Mouse (Mus musculus) ovary, postnatal 36 days (tissue): ENCODE measurements around the gene Exosc2.

Experiments
- DNase-seq: peaks from one replicate; pipeline ENCODE4 v3.0.0; 2022; ENCODE audit warnings: low spot score, mixed read lengths

The Exosc2 gene

DNA sequence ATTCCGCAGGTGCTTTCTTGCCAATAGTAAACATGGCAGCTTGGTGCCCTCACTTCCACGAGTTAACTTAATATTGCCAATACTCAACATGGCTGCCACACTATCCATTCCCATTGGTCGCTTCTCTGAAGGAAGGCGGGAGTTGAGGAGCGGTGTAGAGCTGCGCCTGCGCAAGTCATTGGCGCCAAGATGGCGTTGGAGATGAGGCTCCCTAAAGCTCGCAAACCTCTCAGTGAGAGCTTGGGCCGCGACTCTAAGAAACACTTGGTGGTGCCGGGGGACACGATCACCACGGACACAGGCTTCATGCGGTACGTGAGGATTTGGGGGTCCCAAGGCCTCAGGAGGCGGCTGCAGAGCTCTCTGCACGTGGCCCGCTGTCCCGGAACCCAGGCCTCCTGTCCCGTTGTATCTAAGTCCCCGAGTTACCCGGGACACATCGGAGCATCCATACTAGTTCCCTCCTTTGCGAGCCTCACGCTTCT, at the start of gene Exosc2:
TSS of gene Exosc2 (plus strand) at position 165 of the 485 bp plus-strand sequence.
- peak; percentile 85 for DNase-seq

DNA sequence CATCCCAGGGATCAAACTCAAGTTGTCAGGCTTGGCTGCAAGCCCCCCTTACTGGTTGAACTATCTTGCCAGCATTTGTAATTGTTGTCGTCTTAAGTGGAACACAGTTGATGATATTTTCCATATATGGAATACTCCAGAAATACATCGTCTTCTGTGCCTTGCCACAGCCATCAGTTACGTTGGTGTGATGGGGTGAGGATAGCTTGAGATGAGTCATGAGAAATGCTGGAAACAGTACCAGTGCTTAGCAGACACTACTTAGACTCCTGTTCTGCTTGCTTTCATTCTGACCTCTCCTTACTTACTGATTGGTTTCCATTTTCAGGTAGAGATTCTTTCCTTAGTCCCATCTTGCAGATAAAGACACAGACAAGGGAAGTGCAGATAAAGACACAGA, 37.0 kb upstream of the Exosc2 start:
- DNase-seq: no peak

DNA sequence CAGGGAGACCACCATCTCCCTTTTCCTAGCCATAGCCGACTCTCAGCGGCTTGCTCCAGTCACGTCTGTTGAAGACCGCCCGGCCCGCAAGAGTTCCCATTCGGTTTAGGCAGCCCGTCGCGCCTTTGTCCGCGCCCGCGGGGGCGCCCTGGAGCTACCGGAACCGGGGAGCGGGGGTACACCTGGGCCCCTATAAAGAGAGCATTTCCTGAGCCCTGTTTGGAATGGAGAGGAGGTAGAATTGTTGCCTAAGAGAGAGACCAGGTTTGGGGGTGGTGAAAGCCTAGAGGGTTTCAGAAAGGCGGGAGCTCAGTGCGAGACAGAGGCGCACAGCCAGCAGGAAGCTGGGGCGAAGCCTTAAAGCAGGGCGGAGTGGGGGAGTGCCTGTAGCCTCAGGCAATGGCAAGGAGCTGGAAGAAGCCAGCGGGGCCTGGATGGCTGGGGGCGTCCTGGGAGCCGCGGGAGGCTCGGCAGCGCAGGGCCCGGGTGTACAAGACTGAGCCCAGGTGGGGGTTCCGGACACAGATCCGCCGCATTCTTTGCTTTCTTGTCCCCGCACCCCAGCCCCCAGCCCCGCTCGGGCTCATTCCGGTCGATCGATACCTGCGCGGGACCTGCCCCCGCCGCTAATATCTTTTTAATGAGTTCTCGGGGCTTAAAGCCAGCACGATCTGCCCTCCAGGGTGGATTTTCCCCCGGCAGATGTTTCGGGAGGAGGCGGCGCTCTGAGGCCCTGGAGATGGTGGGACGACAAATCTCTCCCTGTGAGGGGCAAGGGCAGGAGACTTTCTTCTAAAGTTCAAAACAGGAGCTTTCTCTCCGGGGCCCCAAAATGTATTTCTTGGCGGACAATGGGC, 35.0 kb upstream of the Exosc2 start:
- DNase-seq: no peak

DNA sequence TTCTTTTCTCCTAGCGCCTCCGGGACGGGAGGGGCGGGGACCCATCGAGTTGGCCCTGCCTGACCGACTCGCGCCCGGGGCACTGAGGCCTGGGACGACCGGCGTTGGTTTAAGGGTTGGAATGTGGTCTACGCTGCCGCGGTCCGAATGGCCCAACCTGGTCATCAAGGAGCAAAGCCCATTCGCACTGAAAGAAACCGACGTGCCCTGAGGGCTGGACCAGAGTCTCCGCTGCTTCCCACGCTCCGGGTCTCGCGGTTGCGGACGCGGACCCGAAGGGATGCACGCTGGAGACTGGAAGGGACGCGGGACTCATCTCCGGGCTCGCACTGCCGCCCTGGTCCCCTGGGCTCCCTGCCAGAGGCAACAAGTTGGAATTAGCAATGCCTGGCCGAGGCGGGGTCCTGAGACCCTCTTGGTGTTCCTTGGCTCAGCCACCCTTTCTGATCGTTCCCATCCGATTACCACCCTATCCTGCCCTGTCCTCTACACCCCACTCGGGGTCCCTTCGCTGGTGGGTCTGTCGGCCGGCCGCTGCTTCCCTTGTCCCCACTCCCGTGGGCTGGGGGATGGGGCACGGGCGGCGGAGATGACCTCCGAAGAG, 34.3 kb upstream of the Exosc2 start:
- no peak for DNase-seq

DNA sequence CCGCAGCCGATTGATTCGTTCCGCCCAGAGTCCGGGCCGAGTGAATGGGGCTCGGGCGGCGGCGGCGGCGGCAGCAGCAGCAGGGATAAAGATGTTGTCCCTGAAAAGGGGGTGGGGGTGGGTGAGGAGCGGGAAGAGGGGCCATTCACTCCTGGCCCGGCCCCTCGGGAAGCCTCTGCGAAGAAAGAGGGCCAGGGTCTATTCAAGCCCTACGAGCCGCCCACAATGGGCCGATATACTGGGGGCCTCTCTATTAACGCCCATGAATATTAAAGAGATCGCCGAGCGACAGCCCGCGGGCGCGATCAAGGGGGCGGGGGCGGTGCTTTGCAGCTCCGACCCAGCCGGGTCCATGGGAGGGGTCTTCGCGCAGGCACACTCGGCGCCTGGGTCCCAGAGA, 33.8 kb upstream of the Exosc2 start:
- DNase-seq: no peak

DNA sequence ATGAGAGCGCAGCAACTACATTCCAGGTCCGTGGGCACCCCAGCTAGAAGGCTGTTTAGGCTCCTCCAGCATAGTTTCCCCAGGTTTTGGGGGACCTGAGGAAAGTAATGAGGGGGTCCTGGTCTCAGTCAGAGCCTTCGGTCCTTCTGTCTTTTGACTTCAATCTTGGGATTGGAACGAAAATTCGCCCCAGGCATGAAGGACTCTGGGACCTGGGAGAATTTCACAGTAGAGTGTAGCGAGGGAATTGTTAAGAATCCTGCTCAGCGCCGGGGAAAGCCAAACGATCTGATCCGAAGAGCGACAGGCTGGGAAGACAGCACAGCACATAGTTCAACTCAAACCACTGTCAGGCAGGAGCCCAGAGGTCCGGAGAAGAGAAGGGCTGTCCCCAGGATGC, 33.2 kb upstream of the Exosc2 start:
- DNase-seq: no peak

DNA sequence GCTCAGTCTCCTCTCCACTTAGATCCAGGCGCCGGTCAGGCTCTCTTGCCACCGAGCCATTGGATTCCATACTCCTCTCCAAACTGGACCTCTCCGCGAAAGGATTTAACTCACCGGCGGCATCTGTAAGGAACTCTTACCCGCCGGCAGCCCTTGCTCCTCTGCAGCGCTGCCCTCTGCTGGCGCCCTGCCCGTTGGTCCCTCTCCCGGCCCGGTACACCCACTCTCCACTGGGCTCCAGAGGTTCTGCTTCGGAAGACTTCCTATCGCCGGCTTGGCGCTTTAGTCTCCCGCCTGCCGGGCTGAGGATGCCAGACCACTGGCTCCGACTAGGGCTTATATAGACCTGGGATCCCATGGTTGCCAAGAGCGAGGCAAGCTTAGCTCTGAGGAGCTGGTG, 32.7 kb upstream of the Exosc2 start:
- peak; percentile 59 for DNase-seq

DNA sequence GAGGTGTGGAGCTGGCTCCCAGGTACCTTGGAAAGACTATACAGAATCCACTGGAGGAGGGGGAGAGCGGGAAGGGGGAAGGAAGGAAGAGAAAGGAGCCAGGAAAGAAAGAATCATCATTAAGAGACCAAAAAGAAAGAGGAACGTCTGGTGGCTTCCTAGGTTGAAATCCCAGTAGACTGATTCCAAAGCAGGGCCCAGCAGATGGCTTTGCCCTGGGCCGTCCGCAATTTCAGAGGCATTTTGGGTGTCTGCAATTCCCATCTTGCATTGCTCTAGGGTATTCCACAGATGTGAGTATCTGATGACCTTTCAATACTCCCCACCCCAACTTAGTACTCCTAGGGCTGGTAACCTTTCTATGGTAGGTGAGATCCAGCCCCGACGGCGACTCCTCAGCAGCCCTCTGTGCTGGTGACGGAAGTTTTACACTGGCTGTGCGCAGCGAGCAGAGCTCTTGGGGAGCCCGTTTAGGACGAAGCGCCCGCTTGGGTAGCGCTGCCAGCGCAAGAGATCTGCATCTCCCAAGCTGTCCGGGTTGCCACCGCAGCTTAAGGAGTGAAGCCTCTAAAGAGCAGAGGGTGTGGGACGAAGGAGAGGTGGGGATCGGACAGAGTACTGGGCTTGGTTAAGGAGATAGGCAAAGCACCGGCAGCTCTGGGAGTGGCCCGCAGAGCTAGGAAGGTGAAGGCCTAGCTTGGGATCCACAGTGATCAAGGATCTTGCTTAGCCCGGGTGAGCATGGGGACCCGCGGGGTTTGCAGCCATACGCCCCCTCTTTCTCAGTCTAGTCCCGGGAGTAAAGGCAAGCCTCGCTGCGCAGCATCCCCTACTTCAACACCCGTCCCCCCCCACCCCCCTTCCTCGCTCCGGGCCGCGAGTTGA, 31.7 kb upstream of the Exosc2 start:
- DNase-seq: no peak

DNA sequence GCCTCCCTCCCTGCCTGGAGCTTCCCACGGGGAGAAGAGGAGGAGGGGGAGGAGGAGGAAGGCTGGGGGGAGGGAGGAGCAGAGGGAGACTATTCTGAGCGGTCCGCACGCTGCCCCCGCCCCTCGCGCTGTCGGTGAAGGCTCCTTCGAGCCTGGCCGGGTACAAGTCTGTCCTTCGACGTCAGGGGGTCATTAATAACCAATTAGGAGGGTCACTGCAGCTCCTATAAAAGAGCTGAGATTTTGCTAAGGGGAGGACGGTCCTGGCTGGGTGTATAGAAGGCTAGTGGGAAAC, 31.1 kb upstream of the Exosc2 start:
- no peak for DNase-seq

DNA sequence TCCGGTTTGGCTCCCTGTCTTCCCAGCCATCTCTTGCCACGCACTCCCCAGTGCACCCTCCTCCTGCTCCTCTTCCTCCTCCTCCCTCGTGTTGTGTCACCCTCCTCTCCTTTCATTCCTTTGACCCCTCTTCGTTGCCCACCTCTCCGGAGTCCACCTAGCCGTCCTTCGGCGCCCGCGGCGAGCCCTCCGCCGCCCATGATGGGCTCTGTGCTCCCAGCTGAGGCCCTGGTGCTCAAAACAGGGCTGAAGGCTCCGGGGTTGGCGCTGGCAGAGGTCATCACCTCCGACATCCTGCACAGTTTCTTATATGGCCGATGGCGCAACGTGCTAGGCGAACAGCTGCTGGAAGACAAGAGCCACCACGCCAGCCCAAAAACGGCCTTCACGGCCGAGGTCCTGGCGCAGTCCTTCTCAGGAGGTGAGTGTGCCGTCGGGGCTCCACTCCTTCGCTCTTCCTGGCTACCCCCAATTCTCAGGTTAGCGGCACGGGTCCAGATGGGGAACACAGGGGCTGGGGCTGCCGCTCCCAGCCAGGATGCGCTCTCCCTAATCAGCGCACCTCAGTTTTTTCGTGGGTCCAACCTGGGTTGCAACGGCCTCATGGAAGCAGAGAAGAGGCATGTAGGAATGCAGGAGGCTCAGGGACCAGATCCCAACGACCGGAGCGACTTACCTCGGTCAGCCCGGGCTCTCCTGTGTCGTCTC, 30.5 kb upstream of the Exosc2 start, which contains the start of gene Prdm12:
TSS of gene Prdm12 (plus strand) at position 137 of the 708 bp plus-strand sequence.
- DNase-seq: no peak

DNA sequence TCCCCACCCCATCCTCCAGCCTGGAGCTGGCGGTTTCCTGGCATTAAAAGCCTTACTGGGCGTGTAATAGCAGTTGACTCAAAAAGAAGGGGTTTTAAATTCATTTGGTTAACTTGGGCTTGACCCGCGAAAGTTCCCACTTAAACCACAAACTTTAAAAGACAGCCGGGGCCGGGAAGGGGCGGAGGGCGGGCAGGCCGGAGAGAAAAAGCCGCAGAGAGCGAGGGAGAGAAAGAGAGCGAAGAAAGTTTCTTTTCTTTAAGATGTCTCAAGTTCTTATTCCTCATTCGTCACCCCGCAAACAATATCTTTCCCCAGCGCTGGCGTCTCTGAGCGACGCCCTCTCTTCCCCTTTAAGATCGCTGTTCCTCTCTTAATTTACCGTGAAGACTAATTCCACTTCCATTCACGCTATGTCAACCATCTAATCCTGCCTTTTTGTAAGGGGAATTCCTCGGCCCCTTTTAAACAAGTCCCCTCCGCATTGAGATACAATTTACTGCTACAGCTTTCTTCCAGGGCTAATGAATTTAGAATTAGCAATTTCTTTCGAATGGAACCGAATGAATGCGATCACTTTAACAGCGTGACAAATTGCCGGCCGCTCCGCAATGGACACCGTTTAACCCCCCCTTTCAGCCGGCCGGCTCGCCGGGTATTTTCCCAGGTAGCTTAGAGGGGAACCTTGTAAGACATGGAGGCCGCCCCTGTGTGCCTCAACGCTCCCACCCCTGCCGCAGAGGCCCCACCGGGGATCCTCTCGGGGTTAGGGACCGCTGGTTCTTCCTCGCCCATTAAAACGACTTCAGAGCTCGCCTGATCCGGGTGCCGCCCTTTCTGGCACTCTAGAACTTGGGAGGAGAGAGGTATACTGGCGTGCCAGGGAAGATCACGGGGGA, 29.7 kb upstream of the Exosc2 start:
- DNase-seq: no peak

DNA sequence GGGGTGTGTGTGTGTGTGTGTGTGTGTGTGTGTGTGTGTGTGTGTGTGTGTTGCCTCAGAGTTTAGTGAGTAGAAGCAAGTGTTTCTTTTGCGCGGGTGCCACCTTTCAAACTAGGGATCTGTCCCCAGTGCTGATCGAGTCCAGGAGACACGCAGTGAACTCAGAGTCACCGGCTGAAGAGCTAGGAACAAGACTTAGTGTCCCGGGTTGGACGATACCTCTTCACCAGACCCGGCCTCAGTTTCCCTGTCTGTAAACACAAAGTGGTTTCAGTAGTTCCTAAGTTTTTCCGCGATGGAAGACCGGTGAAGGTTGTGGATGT, 29.0 kb upstream of the Exosc2 start:
- no peak for DNase-seq

DNA sequence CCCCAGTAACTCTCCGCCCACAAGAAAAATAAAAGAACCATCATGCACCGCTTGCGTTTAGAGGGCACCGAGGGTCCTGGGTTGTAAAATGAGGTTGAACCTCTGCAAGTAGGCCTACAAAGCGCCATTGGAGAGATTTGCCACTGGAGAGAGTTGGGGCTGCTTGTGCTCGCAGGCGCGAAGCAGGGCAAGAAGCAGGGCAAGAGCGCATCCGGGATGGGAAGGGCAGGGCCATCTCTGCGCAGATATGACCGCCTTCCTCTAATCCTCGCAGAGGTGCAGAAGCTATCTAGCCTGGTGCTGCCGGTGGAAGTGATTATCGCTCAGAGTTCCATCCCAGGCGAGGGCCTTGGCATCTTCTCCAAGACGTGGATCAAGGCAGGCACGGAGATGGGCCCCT, 28.6 kb upstream of the Exosc2 start:
- DNase-seq: no peak

DNA sequence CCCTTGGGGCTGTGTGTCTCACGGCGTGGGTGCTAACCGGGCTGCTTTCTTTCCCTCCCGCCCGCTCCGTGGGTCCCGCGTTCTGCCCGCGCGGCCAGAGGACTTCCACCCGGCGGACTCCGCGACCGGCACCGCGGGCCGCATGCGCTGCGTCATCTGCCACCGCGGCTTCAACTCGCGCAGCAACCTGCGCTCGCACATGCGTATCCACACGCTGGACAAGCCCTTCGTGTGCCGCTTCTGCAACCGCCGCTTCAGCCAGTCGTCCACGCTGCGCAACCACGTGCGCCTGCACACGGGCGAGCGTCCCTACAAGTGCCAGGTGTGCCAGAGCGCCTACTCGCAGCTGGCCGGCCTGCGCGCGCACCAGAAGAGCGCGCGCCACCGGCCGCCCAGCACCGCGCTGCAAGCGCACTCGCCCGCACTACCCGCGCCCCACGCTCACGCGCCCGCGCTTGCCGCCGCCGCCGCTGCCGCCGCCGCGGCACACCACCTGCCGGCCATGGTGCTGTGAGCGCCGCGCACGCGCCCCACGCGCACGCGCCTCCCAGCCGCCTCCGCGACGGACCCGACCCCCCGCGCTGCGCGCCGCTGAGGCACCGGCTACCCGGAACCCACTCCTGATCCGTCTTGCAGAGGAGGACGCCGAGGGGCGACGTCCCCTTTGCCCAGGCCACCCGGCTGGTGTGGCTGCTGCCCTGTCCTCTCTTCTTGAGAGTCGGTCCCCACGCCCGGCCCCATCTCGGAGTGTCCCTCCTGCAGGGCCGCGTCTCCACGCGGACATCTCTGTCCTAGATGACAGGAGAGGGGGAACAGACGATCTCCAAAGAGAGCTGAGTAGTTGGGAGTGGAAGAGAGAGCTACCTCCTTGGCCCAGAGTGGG, 16.3 kb upstream of the Exosc2 start:
- no peak for DNase-seq

DNA sequence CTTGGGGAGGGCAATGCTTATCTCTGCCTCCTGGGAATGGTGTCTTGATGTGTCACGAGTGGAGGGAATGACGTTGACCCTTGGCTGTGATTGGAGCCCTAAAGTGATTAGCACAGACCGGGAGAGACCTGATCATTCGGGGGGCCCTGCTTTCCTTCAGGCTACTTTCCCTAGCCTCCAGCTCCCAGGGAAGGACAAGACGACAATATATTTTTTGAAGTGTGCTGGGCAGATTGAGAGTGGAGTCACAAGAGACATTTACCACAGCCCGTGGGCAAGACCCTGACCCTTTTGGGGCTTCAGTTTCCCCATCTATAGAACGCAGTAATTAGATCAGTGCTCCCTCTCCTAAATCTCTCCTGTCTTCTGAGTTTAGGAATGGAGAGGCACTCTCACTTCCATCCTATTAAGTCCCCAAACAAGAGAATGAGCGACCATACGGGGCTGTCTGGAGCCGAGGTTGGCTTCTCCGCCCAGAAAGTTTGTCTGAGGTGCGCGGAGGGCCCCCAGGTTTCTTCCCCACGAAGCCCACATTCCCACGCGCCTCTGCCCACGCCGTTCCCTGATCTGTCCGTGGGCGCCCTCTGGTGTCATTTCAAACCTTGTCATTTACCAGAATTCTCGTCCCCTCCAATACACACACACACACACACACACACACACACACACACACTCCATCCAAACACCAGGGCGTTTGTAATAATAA, 15.5 kb upstream of the Exosc2 start:
- peak; percentile 36 for DNase-seq

DNA sequence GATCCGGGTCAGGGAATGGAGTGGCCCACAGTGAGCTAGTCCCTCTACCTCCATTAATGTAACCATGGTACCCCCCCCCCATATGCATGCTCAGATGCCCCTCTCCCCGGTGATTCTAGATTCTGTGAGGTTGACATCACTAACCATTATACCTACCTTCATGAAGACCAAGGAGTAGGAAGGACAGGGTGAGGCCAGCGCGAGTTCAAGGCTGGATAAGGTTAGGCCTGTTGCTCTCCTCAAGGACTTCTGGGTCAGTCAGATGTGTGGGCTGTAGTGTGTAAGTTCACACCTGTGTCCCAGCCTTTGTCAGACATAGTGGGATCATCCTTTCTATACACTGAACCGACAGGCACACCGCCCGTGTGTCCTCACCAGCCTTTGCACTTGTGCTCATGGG, 14.1 kb upstream of the Exosc2 start:
- DNase-seq: no peak

DNA sequence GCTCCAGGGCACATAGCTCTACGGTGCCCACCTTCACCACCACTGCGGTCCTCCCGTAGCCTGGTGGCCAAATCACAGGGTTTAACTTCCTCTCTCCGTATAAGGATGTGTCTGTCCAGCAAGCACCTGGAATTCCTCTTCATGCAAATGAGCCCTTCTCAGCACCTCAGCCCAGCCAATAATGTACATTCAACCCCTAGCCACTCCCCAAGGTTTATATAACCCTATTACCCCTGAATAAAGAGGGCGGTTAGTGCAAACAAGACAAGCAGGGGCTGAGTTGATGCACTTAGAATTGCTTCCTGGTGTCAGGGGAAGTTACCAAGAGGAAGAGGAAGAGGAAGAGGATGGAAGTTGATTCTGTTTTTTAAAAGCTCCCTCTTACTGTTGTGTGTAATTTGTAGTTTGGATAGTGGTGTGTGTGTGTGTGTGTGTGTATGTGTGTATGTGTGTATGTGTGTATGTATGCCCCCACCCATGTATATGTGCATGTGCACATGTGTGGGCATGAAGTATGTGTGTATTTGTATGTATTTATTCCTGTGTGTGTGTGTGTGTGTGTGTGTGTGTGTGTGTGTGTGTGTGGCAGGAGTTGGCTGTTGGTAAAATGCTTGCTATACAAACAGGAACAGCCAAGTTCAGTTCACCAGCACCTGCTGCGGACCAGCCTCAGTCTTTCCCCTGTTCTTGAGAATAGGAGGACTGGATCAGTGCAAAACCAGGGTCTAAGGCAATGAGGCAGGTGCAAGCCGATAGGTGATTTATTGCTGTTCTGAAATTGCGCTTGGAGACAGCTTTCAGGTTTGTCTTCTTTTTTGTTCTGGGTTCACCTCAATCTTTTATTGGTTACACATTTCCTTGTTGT, 7.3 kb upstream of the Exosc2 start:
- no peak for DNase-seq

DNA sequence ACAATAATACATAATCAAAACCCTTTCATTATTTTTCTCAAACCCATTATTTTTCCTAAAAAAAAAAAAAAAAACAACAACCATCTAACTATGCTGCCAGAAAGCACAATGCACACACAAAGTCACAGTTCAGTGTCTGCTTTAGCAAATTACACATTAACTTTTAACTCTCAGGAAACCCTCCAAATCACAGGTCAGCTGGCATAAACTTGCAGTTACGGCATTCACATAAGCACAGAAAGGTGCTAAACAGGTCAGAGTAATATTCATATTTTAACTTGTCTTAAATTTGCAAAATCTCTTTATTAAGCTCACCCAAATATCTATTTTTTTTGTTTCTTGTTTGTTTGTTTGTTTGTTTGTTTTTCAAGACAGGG, 6.7 kb upstream of the Exosc2 start:
- no peak for DNase-seq

DNA sequence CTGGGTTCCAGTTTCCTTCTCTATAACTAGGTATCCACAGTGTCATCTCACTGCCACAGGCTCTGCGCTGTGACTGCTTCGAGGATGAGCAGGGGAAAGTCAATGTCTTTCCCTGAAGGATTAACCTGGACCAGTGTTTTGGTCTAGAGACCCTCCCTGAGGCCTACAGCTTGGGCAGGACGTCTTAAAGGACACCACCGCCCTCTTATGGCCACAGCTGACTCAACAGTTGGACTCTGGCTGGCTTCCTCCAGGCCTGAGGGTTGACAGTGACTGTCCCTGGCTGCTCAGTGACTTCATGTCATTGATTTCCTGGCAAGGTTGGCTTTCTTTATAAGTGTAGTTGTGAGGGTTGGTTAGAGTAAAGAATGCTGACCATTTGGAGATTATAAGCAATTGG, 3.2 kb upstream of the Exosc2 start:
- DNase-seq: no peak
